Mouse (Mus musculus) limb, embryonic 14.5 days (tissue): ENCODE results near the gene Sept3. TPM values are rescaled to one million over a fixed set of nuclear protein-coding genes. Genes with fewer than 3 reads are reported as not detected.

Source experiments
- ATAC-seq: fragments of 200-750 bp; cut with Nextera tagmentation; 2 replicates; pipeline ENCODE4 v1.8.0; 2017; ENCODE audit warnings: low read depth, moderate number of reproducible peaks, moderate TSS enrichment; ENCODE audit not compliant: low FRiP score
- DNase-seq: peaks from one replicate; pipeline ENCODE4 v3.0.0-alpha.2; 2015; ENCODE audit warnings: low spot score
- H3K27ac ChIP-seq: fragments of 300-500 bp; sonication (generic); replicated peaks from 2 replicates; pipeline ENCODE4 v1.5.1; 2014; ENCODE audit warnings: low read depth, mild to moderate bottlenecking, low read length, moderate library complexity, mixed read lengths
- H3K27me3 ChIP-seq: fragments of 300-500 bp; sonication (generic); 2 replicates; pipeline ENCODE4 v1.6.1; 2014; ENCODE audit warnings: low read length, mixed read lengths; ENCODE audit not compliant: control insufficient read depth, insufficient read depth
- H3K36me3 ChIP-seq: fragments of 300-500 bp; sonication (generic); 2 replicates; pipeline ENCODE4 v1.6.1; 2014; ENCODE audit warnings: mild to moderate bottlenecking, low read length, moderate library complexity, mixed read lengths; ENCODE audit not compliant: control insufficient read depth, insufficient read depth
- H3K4me1 ChIP-seq: fragments of 300-500 bp; sonication (generic); 2 replicates; pipeline ENCODE4 v1.6.1; 2014; ENCODE audit warnings: antibody characterized with exemption, low read length, mixed read lengths; ENCODE audit not compliant: control insufficient read depth, insufficient read depth
- H3K4me2 ChIP-seq: fragments of 300-500 bp; sonication (generic); replicated peaks from 2 replicates; pipeline ENCODE4 v1.6.1; 2014; ENCODE audit warnings: low read depth, mild to moderate bottlenecking, low read length, moderate library complexity; ENCODE audit not compliant: severe bottlenecking
- H3K4me3 ChIP-seq: fragments of 300-500 bp; sonication (generic); replicated peaks from 2 replicates; pipeline ENCODE4 v1.5.1; 2014; ENCODE audit warnings: low read length
- H3K9ac ChIP-seq: fragments of 300-500 bp; sonication (generic); 2 replicates; pipeline ENCODE4 v1.6.1; 2014; ENCODE audit warnings: mild to moderate bottlenecking, low read depth, low read length, moderate library complexity; ENCODE audit not compliant: severe bottlenecking
- H3K9me3 ChIP-seq: fragments of 300-500 bp; sonication (generic); 2 replicates; pipeline ENCODE4 v1.6.1; 2016; ENCODE audit warnings: low read length; ENCODE audit not compliant: control insufficient read depth
- POLR2A ChIP-seq: fragments of 200-500 bp; IDR thresholded peaks from 2 replicates; pipeline ENCODE4 v1.8.0; 2012; ENCODE audit warnings: inconsistent platforms, mild to moderate bottlenecking, moderate library complexity, borderline replicate concordance; ENCODE audit not compliant: insufficient read depth, insufficient read length; ENCODE audit errors: extremely low read depth
- WGBS: fragments of 180-500 bp; shearing (Covaris S2); extraction: QIAGEN DNeasy Blood & Tissue Kit; methylation state at CpG from one replicate; pipeline ENCODE4 v1.1.7; 2014; 5-methylcytosine and 5-hydroxymethylcytosine counted together
- polyA plus RNA-seq, 2 experiments: library from polyadenylated mRNA; depleted of rRNA in 1 of 2; stranded (reverse) in 1 of 2; unstranded in 1 of 2; fragments of >200 nt; fragmentation: Nextera tagmentation in 1 of 2; extraction: Ambion mirVana in 1 of 2; gene quantifications; 2 replicates each; pipeline versions ENCODE4 v1.2.1 to v1.2.3; 2012 to 2014

The Sept3 gene
- polyA plus RNA-seq, 2 experiments, result 12.0 to 23.7 TPM

GRCm38 (mm10) chr15:82271201-82271600 is 3.5 kb upstream of the Sept3 start:
- TF ChIP-seq POLR2A, result no peak

GRCm38 (mm10) chr15:82272295-82272694 is 2.4 kb upstream of the Sept3 start:
- no peak overlapping the region for H3K4me3 ChIP-seq
- no peak for TF ChIP-seq POLR2A
- no peaks in the 10 kb centered on the region for H3K36me3 ChIP-seq
- H3K4me1 ChIP-seq, result peaks cover 9% of the 10 kb centered on the region
- WGBS, result 83% methylated on average over 6 of the region's 6 CpGs
- H3K9ac ChIP-seq, result no peak overlapping the region
- DNase-seq, result no peak
- no peak for ATAC-seq
- no peaks in the 10 kb centered on the region for H3K9me3 ChIP-seq
- H3K4me2 ChIP-seq, result no peak overlapping the region
- H3K27me3 ChIP-seq, result peaks cover 17% of the 10 kb centered on the region
- no peak overlapping the region for H3K27ac ChIP-seq

More at GRCm38 (mm10) chr15:82271201-82271600, 3.5 kb upstream of the Sept3 start:
- Histone ChIP-seq H3K4me3 (no peak overlapping the region), H3K27me3 (peaks cover 17% of the 10 kb centered on the region), H3K27ac (no peak overlapping the region), H3K9ac (no peak overlapping the region), H3K4me1 (peaks cover 8% of the 10 kb centered on the region), H3K4me2 (no peak overlapping the region), H3K36me3 (no peaks in the 10 kb centered on the region), H3K9me3 (no peaks in the 10 kb centered on the region)
- ATAC-seq (no peak), DNase-seq (peak; percentile 68)
- 0% methylated on average over 5 of the region's 5 CpGs for WGBS

GRCm38 (mm10) chr15:82274927-82275901 is 521 bp downstream of the Sept3 start:
- peaks cover 9% of the 10 kb centered on the region for H3K4me1 ChIP-seq
- H3K36me3 ChIP-seq, result no peaks in the 10 kb centered on the region; the same call in 1 of the 2 replicates
- H3K9me3 ChIP-seq, result no peaks in the 10 kb centered on the region
- ATAC-seq (peak; percentile 53; the same call in 1 of the 2 replicates), DNase-seq (no peak)
- H3K4me3 ChIP-seq, result peak overlapping the region; percentile 61
- peak overlapping the region; percentile 97 for H3K4me2 ChIP-seq
- TF ChIP-seq POLR2A, result no peak
- H3K27me3 ChIP-seq, result peaks cover 17% of the 10 kb centered on the region
- under 1% methylated on average over 59 of the region's 86 CpGs for WGBS
- H3K27ac ChIP-seq, result 0 out of 2 replicates have a peak overlapping the region, but pooled peaks have one; percentile 19
- peak overlapping the region; percentile 73 for H3K9ac ChIP-seq

GRCm38 (mm10) chr15:82277591-82277990 is 2.9 kb downstream of the Sept3 start:
- WGBS, result 84% methylated on average over 5 of the region's 5 CpGs
- TF ChIP-seq POLR2A, result no peak
- Histone ChIP-seq H3K4me3 (no peak overlapping the region), H3K4me1 (peaks cover 9% of the 10 kb centered on the region), H3K27ac (no peak overlapping the region), H3K9me3 (no peaks in the 10 kb centered on the region), H3K27me3 (peaks cover 17% of the 10 kb centered on the region), H3K4me2 (no peak overlapping the region), H3K36me3 (peaks cover 3% of the 10 kb centered on the region), H3K9ac (no peak overlapping the region)
- no peak for DNase-seq
- no peak for ATAC-seq

GRCm38 (mm10) chr15:82280638-82281037 is 5.9 kb downstream of the Sept3 start:
- no peaks in the 10 kb centered on the region for H3K27me3 ChIP-seq
- H3K4me1 ChIP-seq, result peaks cover 7% of the 10 kb centered on the region
- DNase-seq (no peak), ATAC-seq (no peak)
- no peak overlapping the region for H3K9ac ChIP-seq
- no peak overlapping the region for H3K27ac ChIP-seq
- WGBS, result 73% methylated on average over 4 of the region's 4 CpGs
- peaks cover 17% of the 10 kb centered on the region for H3K36me3 ChIP-seq
- H3K9me3 ChIP-seq, result no peaks in the 10 kb centered on the region
- no peak for TF ChIP-seq POLR2A
- no peak overlapping the region for H3K4me3 ChIP-seq
- no peak overlapping the region for H3K4me2 ChIP-seq
